Mouse (Mus musculus) liver, postnatal 0 days (tissue): ENCODE data around the gene Tspan33.

Experiments
- CTCF ChIP-seq: sonication (generic); IDR thresholded peaks from 2 replicates; pipeline ENCODE4 v1.5.1; 2016; ENCODE audit warnings: antibody characterized with exemption, low read depth
- EP300 ChIP-seq: IDR thresholded peaks from 2 replicates; pipeline ENCODE4 v1.6.1; 2016; ENCODE audit warnings: antibody characterized with exemption, low read depth, mild to moderate bottlenecking

DNA sequence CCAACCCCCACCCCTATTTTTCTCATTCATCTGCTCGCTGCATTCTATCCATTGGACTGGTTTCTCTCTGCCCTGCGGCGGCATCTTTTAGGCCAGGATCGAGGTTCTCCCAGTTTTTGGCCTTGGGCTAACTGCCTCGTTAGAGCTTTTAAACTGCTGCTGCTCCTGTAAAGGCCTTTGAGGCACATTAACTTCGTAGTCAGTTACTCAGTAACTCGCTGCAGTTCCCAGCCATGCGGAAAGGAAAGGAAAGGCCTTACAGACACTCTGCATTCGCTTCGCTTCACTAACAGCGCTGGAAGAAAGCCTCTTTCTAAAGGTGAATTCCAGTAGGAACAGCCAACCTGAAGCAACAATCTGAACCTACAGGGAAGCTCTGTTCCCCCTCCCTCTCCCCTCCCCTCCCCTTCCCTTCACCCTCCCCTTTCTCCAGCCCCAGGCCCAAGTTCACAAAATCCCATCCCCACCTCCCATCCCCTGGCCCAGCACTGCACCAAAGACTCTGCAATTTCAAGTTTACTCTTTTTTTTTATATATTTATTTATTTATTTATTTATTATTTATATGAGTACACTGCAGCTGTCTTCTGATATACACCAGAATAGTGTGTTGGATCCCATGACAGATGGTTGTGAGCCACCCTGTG, 33.2 kb upstream of the Tspan33 start:
- TF ChIP-seq CTCF (no peak), EP300 (no peak)
